Mouse (Mus musculus): ENCODE data around the gene Pcf11. TPM values are rescaled to one million over a fixed set of nuclear protein-coding genes. Genes with fewer than 3 reads are reported as not detected.
A peak's percentile ranks its signal among the peaks of the same experiment; 100 is the strongest.

The Pcf11 gene
- polyA plus RNA-seq, 1 experiment from 2014 or later: 21.1 TPM

DNA sequence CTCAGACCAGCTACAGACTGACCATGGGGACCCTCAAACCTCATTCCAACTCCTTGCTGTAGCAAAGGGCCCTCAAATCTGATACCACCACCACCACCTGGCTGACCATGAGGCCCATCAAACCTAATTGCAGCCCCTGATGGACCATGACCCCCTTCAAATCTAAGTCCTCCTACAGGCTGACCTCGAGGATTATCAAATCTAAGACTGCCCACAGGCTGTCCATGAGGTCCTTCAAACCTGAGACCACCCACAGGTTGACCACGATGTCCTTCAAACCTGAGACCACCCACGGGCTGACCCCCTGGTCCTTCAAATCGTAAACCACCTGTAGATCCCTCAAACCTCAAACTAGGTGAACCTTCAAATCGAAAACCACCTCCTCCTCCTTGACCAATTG is 11.7 kb downstream of the Pcf11 start:
- WGBS: 96% methylated on average over 5 of the region's 5 CpGs

DNA sequence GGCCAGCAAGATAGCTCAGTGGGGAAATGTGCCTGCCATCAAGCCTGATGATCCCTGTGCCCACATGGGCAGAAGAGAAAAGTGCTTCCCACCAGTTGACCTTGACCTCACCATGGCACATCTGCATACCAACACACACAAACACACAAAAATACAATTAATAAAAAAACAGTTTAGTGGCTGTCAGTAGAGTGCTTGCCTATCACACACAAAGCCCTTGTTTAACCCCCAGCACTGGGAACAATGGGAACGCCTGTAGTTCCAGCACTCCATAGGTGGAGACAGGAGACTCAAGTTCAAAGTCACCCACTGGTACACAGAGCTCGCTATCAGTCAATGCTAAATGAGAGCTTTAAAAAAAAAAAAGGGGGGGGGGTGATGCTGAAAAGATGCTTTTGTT is 13.3 kb downstream of the Pcf11 start:
- 79% methylated on average over 2 of the region's 2 CpGs for WGBS

More for the DNA sequence above, 11.7 kb downstream of the Pcf11 start:
- H3K4me2 ChIP-seq (ENCODE audit: low read length): no peak overlapping the region
- H3K9ac ChIP-seq (ENCODE audit: low read length): no peak overlapping the region
- DNase-seq (ENCODE audit: low spot score): no peak
- peaks cover 86% of the 10 kb centered on the region for H3K36me3 ChIP-seq (ENCODE audit: control insufficient read depth, insufficient read depth, low read length)
- no peaks in the 10 kb centered on the region for H3K4me1 ChIP-seq (replicated peaks; ENCODE audit: control insufficient read depth, insufficient read depth, low read length)
- ATAC-seq (replicated peaks; ENCODE audit: low FRiP score, low TSS enrichment, low read depth): no peak
- H3K9me3 ChIP-seq (ENCODE audit: control insufficient read depth, low read length): no peaks in the 10 kb centered on the region
- H3K4me3 ChIP-seq (ENCODE audit: low read depth, low read length): no peak overlapping the region
- H3K27me3 ChIP-seq (replicated peaks; ENCODE audit: control insufficient read depth, insufficient read depth, low read length): no peaks in the 10 kb centered on the region
- no peak overlapping the region for H3K27ac ChIP-seq (ENCODE audit: low read depth)

DNA sequence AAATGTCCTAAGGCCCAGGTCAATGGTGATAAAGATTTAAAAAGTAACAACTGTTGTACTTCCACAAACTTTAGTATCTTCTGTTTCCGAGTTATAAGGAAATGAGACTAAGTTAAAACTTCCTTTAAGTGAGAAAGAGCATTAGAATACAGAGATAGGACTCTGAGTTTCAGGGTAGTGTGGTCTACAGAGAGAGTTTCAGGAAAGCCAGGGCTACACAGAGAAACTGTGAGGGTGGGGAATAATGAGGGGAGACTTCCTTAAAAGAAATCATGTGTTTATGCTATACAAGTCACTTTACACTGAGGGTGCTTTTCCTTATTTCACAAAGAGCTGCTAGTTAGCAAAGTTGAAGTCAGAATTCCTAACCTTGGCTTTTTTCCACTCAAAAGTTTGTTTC is 16.4 kb downstream of the Pcf11 start:
- WGBS: 93% methylated on average over 1 of the region's 1 CpGs
- no peak for ATAC-seq (replicated peaks; ENCODE audit: low FRiP score, low TSS enrichment, low read depth)
- Histone ChIP-seq H3K4me2 (ENCODE audit: low read length) (no peak overlapping the region), H3K4me1 (replicated peaks; ENCODE audit: control insufficient read depth, insufficient read depth, low read length) (no peaks in the 10 kb centered on the region), H3K9ac (ENCODE audit: low read length) (no peak overlapping the region), H3K4me3 (ENCODE audit: low read depth, low read length) (no peak overlapping the region), H3K36me3 (ENCODE audit: control insufficient read depth, insufficient read depth, low read length) (peaks cover 72% of the 10 kb centered on the region), H3K27ac (ENCODE audit: low read depth) (no peak overlapping the region), H3K27me3 (replicated peaks; ENCODE audit: control insufficient read depth, insufficient read depth, low read length) (no peaks in the 10 kb centered on the region), H3K9me3 (ENCODE audit: control insufficient read depth, low read length) (no peaks in the 10 kb centered on the region)
- DNase-seq (ENCODE audit: low spot score): no peak

More for the DNA sequence above, 13.3 kb downstream of the Pcf11 start:
- H3K27me3 ChIP-seq (replicated peaks; ENCODE audit: control insufficient read depth, insufficient read depth, low read length): no peaks in the 10 kb centered on the region
- H3K9me3 ChIP-seq (ENCODE audit: control insufficient read depth, low read length): no peaks in the 10 kb centered on the region
- DNase-seq (ENCODE audit: low spot score): no peak
- H3K27ac ChIP-seq (ENCODE audit: low read depth): no peak overlapping the region
- no peak for ATAC-seq (replicated peaks; ENCODE audit: low FRiP score, low TSS enrichment, low read depth)
- H3K36me3 ChIP-seq (ENCODE audit: control insufficient read depth, insufficient read depth, low read length): peaks cover 86% of the 10 kb centered on the region
- no peak overlapping the region for H3K4me3 ChIP-seq (ENCODE audit: low read depth, low read length)
- H3K9ac ChIP-seq (ENCODE audit: low read length): no peak overlapping the region
- H3K4me1 ChIP-seq (replicated peaks; ENCODE audit: control insufficient read depth, insufficient read depth, low read length): no peaks in the 10 kb centered on the region
- H3K4me2 ChIP-seq (ENCODE audit: low read length): no peak overlapping the region

DNA sequence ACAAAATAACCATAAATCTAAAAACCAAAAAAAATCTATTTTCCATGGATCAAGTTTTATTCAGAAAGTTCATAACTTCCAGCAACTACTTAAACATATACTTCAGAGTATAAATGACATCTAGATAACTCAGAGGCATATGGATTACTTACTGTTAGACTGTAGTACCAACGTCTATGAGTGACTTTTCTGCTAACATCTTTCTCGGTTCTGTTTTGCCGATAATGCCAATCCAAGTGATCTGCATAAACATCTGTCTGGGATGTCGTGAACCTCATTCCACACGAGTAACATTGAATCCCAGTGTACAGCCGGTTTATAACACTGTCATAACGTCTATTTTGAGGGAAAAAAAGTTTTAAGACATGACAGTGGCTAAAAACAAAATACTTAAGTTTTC is 21.9 kb downstream of the Pcf11 start:
- WGBS: 85% methylated on average over 7 of the region's 7 CpGs

DNA sequence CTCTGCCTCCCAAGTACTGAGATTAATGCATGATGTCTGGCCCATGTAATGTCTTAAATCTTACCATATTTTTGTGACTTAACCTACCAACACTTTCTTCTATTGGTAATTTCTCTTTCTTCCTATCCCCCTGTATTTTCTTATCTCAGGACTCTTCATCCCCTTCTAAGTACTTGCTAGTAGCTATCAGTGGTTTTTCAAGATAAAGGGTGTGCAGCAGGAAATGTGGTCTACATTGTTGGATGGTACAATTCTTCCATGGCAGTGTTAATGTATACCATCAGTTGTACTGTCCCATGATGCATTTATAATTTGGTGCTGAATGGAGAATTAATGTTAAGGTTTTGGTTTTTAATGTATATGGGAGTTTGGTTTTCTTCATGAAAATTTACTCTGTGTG is 27.4 kb downstream of the Pcf11 start:
- Histone ChIP-seq H3K27ac (ENCODE audit: low read depth) (no peak overlapping the region), H3K36me3 (ENCODE audit: control insufficient read depth, insufficient read depth, low read length) (peaks cover 65% of the 10 kb centered on the region), H3K9ac (ENCODE audit: low read length) (no peak overlapping the region), H3K4me1 (replicated peaks; ENCODE audit: control insufficient read depth, insufficient read depth, low read length) (peaks cover 6% of the 10 kb centered on the region; the same call in 1 of the 2 replicates), H3K27me3 (replicated peaks; ENCODE audit: control insufficient read depth, insufficient read depth, low read length) (no peaks in the 10 kb centered on the region), H3K9me3 (ENCODE audit: control insufficient read depth, low read length) (no peaks in the 10 kb centered on the region), H3K4me2 (ENCODE audit: low read length) (no peak overlapping the region), H3K4me3 (ENCODE audit: low read depth, low read length) (no peak overlapping the region)
- ATAC-seq (replicated peaks; ENCODE audit: low FRiP score, low TSS enrichment, low read depth): no peak
- DNase-seq (ENCODE audit: low spot score): no peak

More for the DNA sequence above, 21.9 kb downstream of the Pcf11 start:
- H3K27ac ChIP-seq (ENCODE audit: low read depth): no peak overlapping the region
- H3K4me1 ChIP-seq (replicated peaks; ENCODE audit: control insufficient read depth, insufficient read depth, low read length): no peaks in the 10 kb centered on the region
- no peaks in the 10 kb centered on the region for H3K27me3 ChIP-seq (replicated peaks; ENCODE audit: control insufficient read depth, insufficient read depth, low read length)
- no peak overlapping the region for H3K4me3 ChIP-seq (ENCODE audit: low read depth, low read length)
- no peak for DNase-seq (ENCODE audit: low spot score)
- no peak for ATAC-seq (replicated peaks; ENCODE audit: low FRiP score, low TSS enrichment, low read depth)
- H3K36me3 ChIP-seq (ENCODE audit: control insufficient read depth, insufficient read depth, low read length): peaks cover 75% of the 10 kb centered on the region
- no peak overlapping the region for H3K4me2 ChIP-seq (ENCODE audit: low read length)
- no peaks in the 10 kb centered on the region for H3K9me3 ChIP-seq (ENCODE audit: control insufficient read depth, low read length)
- H3K9ac ChIP-seq (ENCODE audit: low read length): no peak overlapping the region

DNA sequence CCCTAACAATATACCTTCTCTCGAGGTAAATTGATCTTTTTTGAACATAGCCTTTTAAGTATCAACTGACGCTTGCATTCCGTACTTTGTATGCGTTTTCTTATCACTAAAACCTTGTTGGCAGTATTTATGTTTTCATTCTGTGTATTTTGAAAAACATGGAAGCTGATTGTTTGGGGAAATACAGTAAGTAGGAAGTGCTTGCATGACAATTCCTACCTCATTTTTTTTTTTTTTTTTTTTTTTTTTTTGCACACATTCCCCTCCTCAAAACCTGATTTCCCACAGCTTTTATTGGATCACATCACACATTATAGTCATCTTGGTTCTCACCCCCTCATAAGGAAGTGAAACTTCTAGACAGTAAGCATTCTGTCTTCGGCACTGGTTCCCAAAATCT is 31.7 kb downstream of the Pcf11 start:
- H3K9ac ChIP-seq (ENCODE audit: low read length): no peak overlapping the region; the same call in 1 of the 2 replicates
- no peak for DNase-seq (ENCODE audit: low spot score)
- no peak for ATAC-seq (replicated peaks; ENCODE audit: low FRiP score, low TSS enrichment, low read depth)
- H3K4me1 ChIP-seq (replicated peaks; ENCODE audit: control insufficient read depth, insufficient read depth, low read length): peaks cover 11% of the 10 kb centered on the region; the same call in 1 of the 2 replicates
- no peaks in the 10 kb centered on the region for H3K9me3 ChIP-seq (ENCODE audit: control insufficient read depth, low read length)
- peak overlapping the region; percentile 74 for H3K4me2 ChIP-seq (ENCODE audit: low read length)
- 90% methylated on average over 5 of the region's 5 CpGs for WGBS
- peak overlapping the region; percentile 87; the same call in 1 of the 2 replicates for H3K4me3 ChIP-seq (ENCODE audit: low read depth, low read length)
- peaks cover 29% of the 10 kb centered on the region for H3K36me3 ChIP-seq (ENCODE audit: control insufficient read depth, insufficient read depth, low read length)
- H3K27me3 ChIP-seq (replicated peaks; ENCODE audit: control insufficient read depth, insufficient read depth, low read length): no peaks in the 10 kb centered on the region
- H3K27ac ChIP-seq (ENCODE audit: low read depth): no peak overlapping the region

DNA sequence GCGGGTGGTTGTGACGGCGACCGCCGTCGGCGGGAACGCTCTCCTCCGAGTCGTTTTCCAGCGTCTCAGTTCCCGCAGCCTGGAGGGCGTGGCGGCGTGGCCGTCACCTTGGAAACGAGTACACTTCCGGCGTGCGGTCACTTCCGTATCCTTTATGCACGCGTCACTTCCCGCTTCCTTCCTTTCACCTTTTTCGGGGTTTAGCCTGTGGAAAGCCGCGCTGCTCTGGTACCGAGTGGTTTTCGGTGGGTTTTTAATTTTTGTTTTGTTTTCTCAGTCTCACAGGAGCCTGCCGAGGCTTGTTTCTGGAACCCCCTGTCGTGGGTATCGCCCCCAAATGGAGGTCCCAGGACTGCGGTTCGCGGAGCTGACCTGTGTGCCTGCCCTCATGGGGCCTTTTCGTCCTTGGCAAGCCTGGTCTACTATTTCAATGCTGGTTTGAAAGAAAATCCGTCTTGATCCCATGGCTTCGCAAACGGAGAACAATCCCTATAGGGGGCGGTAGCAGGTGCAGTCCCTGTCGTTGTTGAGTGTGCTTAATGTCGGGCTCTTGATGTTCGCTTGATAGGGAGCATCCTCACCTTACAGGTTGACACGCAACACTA is 32.6 kb downstream of the Pcf11 start, which contains the start of gene Ankrd42:
Gene Ankrd42, minus strand, starts transcription at position 122 of the 605 bp plus-strand sequence.
- under 1% methylated on average over 44 of the region's 44 CpGs for WGBS
- peak within 1 kb of the TSS; percentile 78 for H3K27ac ChIP-seq (ENCODE audit: low read depth)
- H3K9ac ChIP-seq (ENCODE audit: low read length): peak within 1 kb of the TSS; percentile 83
- H3K27me3 ChIP-seq (replicated peaks; ENCODE audit: control insufficient read depth, insufficient read depth, low read length): no peaks in the 10 kb centered on the region
- H3K9me3 ChIP-seq (ENCODE audit: control insufficient read depth, low read length): no peaks in the 10 kb centered on the region
- peaks cover 11% of the 10 kb centered on the region; the same call in 1 of the 2 replicates for H3K4me1 ChIP-seq (replicated peaks; ENCODE audit: control insufficient read depth, insufficient read depth, low read length)
- H3K36me3 ChIP-seq (ENCODE audit: control insufficient read depth, insufficient read depth, low read length): peaks cover 20% of the 10 kb centered on the region
- peak; percentile 98 for DNase-seq (ENCODE audit: low spot score)
- peak; percentile 95 for ATAC-seq (replicated peaks; ENCODE audit: low FRiP score, low TSS enrichment, low read depth)
- peak within 1 kb of the TSS; percentile 87 for H3K4me3 ChIP-seq (ENCODE audit: low read depth, low read length)
- peak within 1 kb of the TSS; percentile 99 for H3K4me2 ChIP-seq (ENCODE audit: low read length)

DNA sequence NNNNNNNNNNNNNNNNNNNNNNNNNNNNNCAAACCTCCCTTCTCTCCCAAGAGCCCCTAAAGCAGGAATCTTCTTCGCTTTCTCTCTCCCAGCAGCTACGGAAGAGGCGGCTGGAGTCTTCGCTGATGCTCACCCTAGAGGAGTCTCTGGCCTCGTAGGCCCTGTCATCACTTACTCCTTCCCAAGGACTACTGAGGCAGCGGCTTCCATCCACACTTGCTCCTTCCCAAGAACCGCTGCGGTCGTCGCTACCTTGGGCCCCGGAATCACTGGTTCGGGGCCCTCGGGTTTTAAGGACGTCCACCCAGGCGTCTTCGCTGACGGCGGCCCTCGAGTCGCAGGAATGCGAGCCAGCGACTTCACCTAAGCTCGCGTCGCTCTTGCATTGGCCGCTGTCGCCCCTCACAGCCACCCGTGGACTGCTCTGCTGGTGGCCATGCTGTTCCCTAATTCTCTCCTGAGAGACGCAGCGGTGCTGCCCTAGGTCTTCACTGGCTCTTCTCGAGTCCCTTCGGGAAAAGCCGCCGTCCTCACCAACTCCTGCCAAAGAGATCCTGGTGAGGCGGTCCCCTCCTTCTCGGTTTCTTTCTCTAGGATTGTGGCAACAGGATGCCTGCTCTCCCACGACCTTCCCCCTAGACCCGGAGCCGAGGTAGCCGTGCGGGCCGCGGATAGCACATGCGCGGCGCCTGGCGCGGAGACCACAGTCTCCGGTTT is 33.3 kb downstream of the Pcf11 start:
- H3K27ac ChIP-seq (ENCODE audit: low read depth): peak overlapping the region; percentile 78
- H3K9me3 ChIP-seq (ENCODE audit: control insufficient read depth, low read length): no peaks in the 10 kb centered on the region
- H3K9ac ChIP-seq (ENCODE audit: low read length): peak overlapping the region; percentile 83
- peak overlapping the region; percentile 99 for H3K4me2 ChIP-seq (ENCODE audit: low read length)
- DNase-seq (ENCODE audit: low spot score) (no peak), ATAC-seq (replicated peaks; ENCODE audit: low FRiP score, low TSS enrichment, low read depth) (peak; percentile 70)
- peak overlapping the region; percentile 87 for H3K4me3 ChIP-seq (ENCODE audit: low read depth, low read length)
- no peaks in the 10 kb centered on the region for H3K27me3 ChIP-seq (replicated peaks; ENCODE audit: control insufficient read depth, insufficient read depth, low read length)
- peaks cover 18% of the 10 kb centered on the region for H3K36me3 ChIP-seq (ENCODE audit: control insufficient read depth, insufficient read depth, low read length)
- peaks cover 11% of the 10 kb centered on the region; the same call in 1 of the 2 replicates for H3K4me1 ChIP-seq (replicated peaks; ENCODE audit: control insufficient read depth, insufficient read depth, low read length)
- 2% methylated on average over 49 of the region's 49 CpGs for WGBS

All from intestine, embryonic 14.5 days (tissue).